Mouse (Mus musculus) cerebellum, adult 2 months (tissue): ENCODE data around the gene 9530003J23Rik. TPM values are rescaled to one million over a fixed set of nuclear protein-coding genes. Genes with fewer than 3 reads are reported as not detected.

Source experiments
- DNase-seq, 2 experiments: peaks; one replicate each; pipeline ENCODE4 v3.0.0; 2021
- H3K27ac ChIP-seq: fragments of 200-500 bp; 2 replicates; pipeline ENCODE4 v1.5.1; 2012; ENCODE audit warnings: low read length, control low read depth, inconsistent platforms; ENCODE audit not compliant: insufficient read depth
- H3K27me3 ChIP-seq: fragments of 200-500 bp; 2 replicates; pipeline ENCODE4 v1.6.1; 2012; ENCODE audit warnings: inconsistent platforms, mild to moderate bottlenecking, low read length, moderate library complexity; ENCODE audit not compliant: control insufficient read depth, insufficient read depth
- H3K4me1 ChIP-seq: fragments of 200-500 bp; 2 replicates; pipeline ENCODE4 v1.6.1; 2011; ENCODE audit warnings: low read length; ENCODE audit not compliant: control insufficient read depth, insufficient read depth
- H3K4me3 ChIP-seq: fragments of 200-500 bp; replicated peaks from 2 replicates; pipeline ENCODE3; 2011; ENCODE audit warnings: mild to moderate bottlenecking, low read depth, low read length, control low read depth; ENCODE audit not compliant: insufficient read depth
- CTCF ChIP-seq: fragments of 200-500 bp; IDR thresholded peaks from 2 replicates; pipeline ENCODE4 v1.5.1; 2011; ENCODE audit warnings: low read depth, mild to moderate bottlenecking, control low read depth, low read length, moderate library complexity, borderline replicate concordance; ENCODE audit not compliant: insufficient read depth
- POLR2A ChIP-seq: fragments of 200-500 bp; IDR thresholded peaks from 2 replicates; pipeline ENCODE4 v1.6.1; 2011; ENCODE audit warnings: low read length, control low read depth, borderline replicate concordance; ENCODE audit not compliant: insufficient read depth
- WGBS: fragments of 180-500 bp; shearing (Covaris S2); methylation state at CpG from one replicate; pipeline ENCODE4 v1.1.7; 2018; 5-methylcytosine and 5-hydroxymethylcytosine counted together
- polyA plus RNA-seq: library from polyadenylated mRNA; depleted of rRNA; stranded (reverse); fragments of >200 nt; gene quantifications from 2 replicates; pipeline ENCODE4 v1.2.3, GENCODE M21; 2012

9530003J23Rik gene
- polyA plus RNA-seq, 1 experiment = not detected

GRCm38 (mm10) chr10:117272023-117272422 is 33.5 kb upstream of the 9530003J23Rik start:
- H3K27ac ChIP-seq = no peak overlapping the region
- DNase-seq = no peak
- TF ChIP-seq POLR2A = no peak
- TF ChIP-seq CTCF = no peak
- H3K27me3 ChIP-seq = no peaks in the 10 kb centered on the region
- no peaks in the 10 kb centered on the region for H3K4me1 ChIP-seq
- no peak overlapping the region for H3K4me3 ChIP-seq

DNA sequence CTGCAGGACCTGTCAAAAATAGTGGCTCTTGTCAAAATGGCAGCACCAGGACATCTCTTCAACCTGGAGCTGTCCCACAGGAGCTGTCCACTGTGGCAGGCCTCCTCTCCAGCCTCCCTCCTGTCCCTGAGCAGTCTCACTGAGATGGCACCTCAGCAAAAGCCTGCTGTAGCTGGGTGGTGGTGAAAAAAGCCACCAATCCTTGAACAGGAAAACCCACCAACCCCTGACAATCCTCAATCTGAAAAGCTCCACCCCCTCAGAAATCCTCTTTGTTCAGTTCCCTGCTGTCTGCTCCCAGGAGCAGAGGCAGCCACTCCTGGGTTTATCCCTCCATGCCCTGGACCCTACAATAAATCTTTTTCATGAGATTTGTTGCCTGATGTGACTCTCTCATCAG is 21.4 kb upstream of the 9530003J23Rik start:
- H3K27me3 ChIP-seq = no peaks in the 10 kb centered on the region

DNA sequence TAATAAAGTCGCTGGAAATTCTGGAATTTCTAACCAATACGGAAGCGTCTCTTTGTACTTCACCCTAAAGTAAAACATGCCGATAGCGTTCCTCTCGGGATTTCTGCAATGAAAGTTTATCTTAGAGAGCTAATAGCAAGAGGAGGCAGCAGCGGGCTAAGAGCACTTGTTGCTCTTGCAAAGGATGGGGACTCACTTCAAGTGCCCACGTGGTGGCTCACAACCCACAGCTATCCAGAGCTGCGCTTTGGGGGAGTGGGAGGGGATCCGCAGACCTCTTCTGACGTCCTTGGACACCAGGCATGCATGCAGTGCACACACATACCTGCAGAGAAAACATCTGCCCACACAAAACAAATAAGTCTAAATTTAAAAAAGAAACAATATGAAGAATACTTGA is 2.6 kb downstream of the 9530003J23Rik start:
- no peaks in the 10 kb centered on the region for H3K27me3 ChIP-seq
- TF ChIP-seq CTCF (no peak), POLR2A (no peak)
- H3K27ac ChIP-seq = no peak overlapping the region
- H3K4me3 ChIP-seq = no peak overlapping the region
- H3K4me1 ChIP-seq = no peaks in the 10 kb centered on the region
- 61% methylated on average over 11 of the region's 11 CpGs for WGBS
- DNase-seq = no peak

More for the DNA sequence above, 21.4 kb upstream of the 9530003J23Rik start:
- Histone ChIP-seq H3K27ac (no peak overlapping the region), H3K4me1 (no peaks in the 10 kb centered on the region), H3K4me3 (no peak overlapping the region)
- TF ChIP-seq POLR2A (no peak), CTCF (no peak)
- DNase-seq = no peak

- Histone ChIP-seq H3K4me1 (no peaks in the 10 kb centered on the region), H3K27ac (no peak overlapping the region), H3K4me3 (no peak overlapping the region), H3K27me3 (no peaks in the 10 kb centered on the region)
- DNase-seq = no peak
- 50% methylated on average over 4 of the region's 4 CpGs for WGBS
- TF ChIP-seq POLR2A (no peak), CTCF (no peak)
These were observed 3.7 kb downstream of the 9530003J23Rik start for GRCm38 (mm10) chr10:117234825-117235224.

GRCm38 (mm10) chr10:117229826-117230225 is 8.7 kb downstream of the 9530003J23Rik start:
- DNase-seq = peak in 1 of 2 experiments; percentile 38
- no peaks in the 10 kb centered on the region for H3K27me3 ChIP-seq
- WGBS = 63% methylated on average over 16 of the region's 16 CpGs
- no peak overlapping the region for H3K4me3 ChIP-seq
- no peaks in the 10 kb centered on the region for H3K4me1 ChIP-seq
- no peak overlapping the region for H3K27ac ChIP-seq
- 0 out of 2 replicates have a peak, but pooled peaks have one; percentile 15 for TF ChIP-seq POLR2A
- no peak for TF ChIP-seq CTCF

GRCm38 (mm10) chr10:117226002-117226401 is 12.5 kb downstream of the 9530003J23Rik start:
- 86% methylated on average over 3 of the region's 3 CpGs for WGBS
- TF ChIP-seq POLR2A (no peak), CTCF (no peak)
- no peak overlapping the region for H3K27ac ChIP-seq
- H3K4me1 ChIP-seq = 0 out of 2 replicates have a peak, but pooled peaks cover 2% of the 10 kb centered on the region
- no peaks in the 10 kb centered on the region for H3K27me3 ChIP-seq
- H3K4me3 ChIP-seq = no peak overlapping the region
- no peak for DNase-seq

DNA sequence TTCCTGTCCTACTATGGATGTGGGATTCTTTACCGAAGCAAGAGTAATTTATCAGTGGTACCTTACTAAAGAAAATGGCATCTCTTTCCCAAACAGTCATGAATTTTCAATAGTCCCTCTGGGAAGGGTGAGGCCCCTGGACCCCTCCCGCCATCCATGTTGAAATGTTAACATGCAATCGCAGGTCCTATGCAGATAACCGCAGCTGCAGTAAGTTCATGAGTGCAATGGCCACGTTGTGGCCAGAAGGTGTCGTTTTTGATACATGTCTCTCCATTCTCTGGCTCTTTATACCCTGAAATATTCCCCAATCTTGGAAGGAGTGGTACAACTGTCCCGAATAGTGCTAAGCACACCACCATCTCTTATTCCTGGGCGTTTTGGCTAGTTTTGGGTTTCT is 13.4 kb downstream of the 9530003J23Rik start:
- 58% methylated on average over 8 of the region's 8 CpGs for WGBS
- TF ChIP-seq CTCF = no peak
- TF ChIP-seq POLR2A = no peak
- peak in 1 of 2 experiments; percentile 20 for DNase-seq
- H3K27me3 ChIP-seq = no peaks in the 10 kb centered on the region
- no peak overlapping the region for H3K27ac ChIP-seq
- 0 out of 2 replicates have a peak, but pooled peaks cover 2% of the 10 kb centered on the region for H3K4me1 ChIP-seq
- H3K4me3 ChIP-seq = no peak overlapping the region

- Histone ChIP-seq H3K27ac (peak within 1 kb of the TSS; percentile 99), H3K4me3 (peak within 1 kb of the TSS; percentile 74), H3K4me1 (0 out of 2 replicates have a peak, but pooled peaks cover 2% of the 10 kb centered on the region), H3K27me3 (no peaks in the 10 kb centered on the region)
- TF ChIP-seq POLR2A (peak; percentile 94), CTCF (no peak)
- DNase-seq = peak; percentile 94 to 99
- WGBS = under 1% methylated on average over 61 of the region's 63 CpGs
These were observed 14.2 kb downstream of the 9530003J23Rik start, which contains the start of gene Yeats4 for GRCm38 (mm10) chr10:117224102-117224990. Gene Yeats4 (minus strand): TSS chr10:117224507.
